Mouse (Mus musculus) left cerebral cortex, postnatal 10 days (tissue): ENCODE results near the gene Insm1. TPM values are rescaled to one million over a fixed set of nuclear protein-coding genes. Genes with fewer than 3 reads are reported as not detected.

Source experiments
- DNase-seq, 2 experiments: peaks; one replicate each; pipeline ENCODE4 v3.0.0; 2021 to 2022; ENCODE audit warnings: low spot score in 2 of 2, mixed read lengths in 1 of 2; ENCODE audit errors: extremely low spot score in 1 of 2
- intact Hi-C: fragments of 180-260 bp; cut with DNase I; formaldehyde crosslinking; loops from one replicate; pipeline ENCODE4 v1.15.1; 2025
- total RNA-seq, 2 experiments: library from RNA; stranded (reverse); gene quantifications; 2 replicates each; pipeline ENCODE4 v1.2.3; 2021

Insm1 gene
- total RNA-seq, 2 experiments from 2014 or later: 3.2 to 3.6 TPM

- intact Hi-C loops: no loop called here
- no peak for DNase-seq
Measured at GRCm38 (mm10) chr2:146257037-146257436, 35.3 kb downstream of the Insm1 start.

GRCm38 (mm10) chr2:146257609-146258008 is 35.9 kb downstream of the Insm1 start:
- intact Hi-C loops: no loop called here
- DNase-seq: no peak

- intact Hi-C loops: no loop called here
- peak in 1 of 2 experiments; percentile 25 for DNase-seq
Measured at GRCm38 (mm10) chr2:146258736-146259469, 37.2 kb downstream of the Insm1 start.

- intact Hi-C loops: no loop called here
- no peak for DNase-seq
Measured at GRCm38 (mm10) chr2:146259787-146260560, 38.3 kb downstream of the Insm1 start.

- DNase-seq: no peak
Measured at GRCm38 (mm10) chr2:146261146-146261545, 39.4 kb downstream of the Insm1 start.

GRCm38 (mm10) chr2:146262215-146262614 is 40.5 kb downstream of the Insm1 start:
- intact Hi-C loops: no loop called here
- DNase-seq: peak in 1 of 2 experiments; percentile 14

More at GRCm38 (mm10) chr2:146261146-146261545, 39.4 kb downstream of the Insm1 start:
- intact Hi-C loops: no loop called here

- no peak for DNase-seq
- intact Hi-C loops: no loop called here
Measured at GRCm38 (mm10) chr2:146262966-146263365, 41.2 kb downstream of the Insm1 start.

GRCm38 (mm10) chr2:146265045-146265444 is 43.3 kb downstream of the Insm1 start:
- intact Hi-C loops: no loop called here
- DNase-seq: no peak

GRCm38 (mm10) chr2:146266539-146266938 is 44.8 kb downstream of the Insm1 start:
- intact Hi-C loops: no loop called here
- DNase-seq: no peak
